Mouse (Mus musculus) erythroblast, adult 5-6 weeks (primary cell): ENCODE measurements around the gene Cenpv. TPM values are rescaled to one million over a fixed set of nuclear protein-coding genes. Genes with fewer than 3 reads are reported as not detected.

ENCODE experiments used
- total RNA-seq, 2 experiments: library from RNA; stranded (forward) in 1 of 2; stranded (reverse) in 1 of 2; fragments of 150-400 nt in 1 of 2; fragments of 200-764, 138-1000 nt in 1 of 2; gene quantifications; 2 replicates each; pipeline versions ENCODE4 v1.2.3 to v1.2.4; 2015 to 2017; ENCODE audit warnings: low replicate concordance in 2 of 2

The Cenpv gene
- total RNA-seq, 2 experiments from 2014 or later, result 1.7 to 5.7 TPM

Other genes starting within 250 kb of the Cenpv start
- 0.38 and 2.5 TPM in 2 replicates for gene Pigl, start 80.8 kb downstream of the Cenpv start, total RNA-seq (2015; ENCODE audit: low replicate concordance)
- gene Pigl, start 80.8 kb downstream of the Cenpv start, total RNA-seq (2017; ENCODE audit: low replicate concordance), result 1.1 TPM in 2 replicates
- gene Ncor1, start 80.7 kb downstream of the Cenpv start, total RNA-seq (2015; ENCODE audit: low replicate concordance), result 149 and 283 TPM in 2 replicates
- 146 and 152 TPM in 2 replicates for gene Ncor1, start 80.7 kb downstream of the Cenpv start, total RNA-seq (2017; ENCODE audit: low replicate concordance)
- 1,189 and 1,264 TPM in 2 replicates for gene Ubb, start 11.9 kb upstream of the Cenpv start, total RNA-seq (2015; ENCODE audit: low replicate concordance)
- 1,425 and 1,690 TPM in 2 replicates for gene Ubb, start 11.9 kb upstream of the Cenpv start, total RNA-seq (2017; ENCODE audit: low replicate concordance)
- gene Trpv2, start 35.2 kb upstream of the Cenpv start, total RNA-seq (2015; ENCODE audit: low replicate concordance), result 2.3 and 4.2 TPM in 2 replicates
- 6.8 and 7.7 TPM in 2 replicates for gene Trpv2, start 35.2 kb upstream of the Cenpv start, total RNA-seq (2017; ENCODE audit: low replicate concordance)
- gene Lrrc75a, start 109.3 kb upstream of the Cenpv start, total RNA-seq (2015; ENCODE audit: low replicate concordance), result not detected in 2 replicates
- gene Lrrc75a, start 109.3 kb upstream of the Cenpv start, total RNA-seq (2017; ENCODE audit: low replicate concordance), result 0.84 and 1.5 TPM in 2 replicates
- 1.3 and 1.5 TPM in 2 replicates for gene Mmgt2, start 109.4 kb upstream of the Cenpv start, total RNA-seq (2015; ENCODE audit: low replicate concordance)
- 2.8 TPM in 1 of 2 replicates, not detected in the other for gene Mmgt2, start 109.4 kb upstream of the Cenpv start, total RNA-seq (2017; ENCODE audit: low replicate concordance)
- gene Zfp287, start 192.6 kb upstream of the Cenpv start, total RNA-seq (2015; ENCODE audit: low replicate concordance), result not detected in 2 replicates
- gene Zfp287, start 192.6 kb upstream of the Cenpv start, total RNA-seq (2017; ENCODE audit: low replicate concordance), result 0.98 TPM in 1 of 2 replicates, not detected in the other
- not detected in 2 replicates for gene Gm10428, start 213.8 kb upstream of the Cenpv start, total RNA-seq (2015; ENCODE audit: low replicate concordance)
- not detected in 2 replicates for gene Gm10428, start 213.8 kb upstream of the Cenpv start, total RNA-seq (2017; ENCODE audit: low replicate concordance)